Mouse (Mus musculus) liver, embryonic 13.5 days (tissue): Measurements from ENCODE around the gene 8030411F24Rik. TPM values are rescaled to one million over a fixed set of nuclear protein-coding genes. Genes with fewer than 3 reads are reported as not detected.
A peak's percentile ranks its signal among the peaks of the same experiment; 100 is the strongest.
"Not testable (repeated sequence)": the region's sequence is repeated elsewhere in the genome, so short reads cannot be mapped to it uniquely, and the experiment has no call there.

Experiments used
- ATAC-seq: fragments of 200-750 bp; cut with Nextera tagmentation; 2 replicates; pipeline ENCODE4 v1.8.0; 2017; ENCODE audit warnings: low read depth, mild to moderate bottlenecking, moderate number of reproducible peaks, moderate library complexity
- DNase-seq: peaks from one replicate; pipeline ENCODE4 v3.0.0; 2022
- H3K27ac ChIP-seq: fragments of 300-500 bp; sonication (generic); 2 replicates; pipeline ENCODE4 v1.5.1; 2015; ENCODE audit warnings: moderate library complexity, mild to moderate bottlenecking, inconsistent platforms
- H3K27me3 ChIP-seq: fragments of 300-500 bp; sonication (generic); 2 replicates; pipeline ENCODE4 v1.6.1; 2015; ENCODE audit warnings: mild to moderate bottlenecking, inconsistent platforms
- H3K36me3 ChIP-seq: fragments of 300-500 bp; sonication (generic); 2 replicates; pipeline ENCODE4 v1.6.1; 2015; ENCODE audit warnings: mild to moderate bottlenecking, inconsistent platforms
- H3K4me1 ChIP-seq: fragments of 300-500 bp; sonication (generic); replicated peaks from 2 replicates; pipeline ENCODE4 v1.6.1; 2015; ENCODE audit warnings: inconsistent platforms
- H3K4me2 ChIP-seq: fragments of 300-500 bp; sonication (generic); 2 replicates; pipeline ENCODE4 v1.6.1; 2015; ENCODE audit warnings: inconsistent platforms, mild to moderate bottlenecking, moderate library complexity
- H3K4me3 ChIP-seq: fragments of 300-500 bp; sonication (generic); replicated peaks from 2 replicates; pipeline ENCODE4 v1.5.1; 2015; ENCODE audit warnings: mild to moderate bottlenecking, inconsistent platforms
- H3K9ac ChIP-seq: fragments of 300-500 bp; sonication (generic); 2 replicates; pipeline ENCODE4 v1.6.1; 2015; ENCODE audit warnings: mild to moderate bottlenecking, inconsistent platforms
- H3K9me3 ChIP-seq: fragments of 300-500 bp; sonication (generic); replicated peaks from 2 replicates; pipeline ENCODE4 v1.6.1; 2016; ENCODE audit warnings: inconsistent platforms
- WGBS: fragments of 180-500 bp; shearing (Covaris S2); methylation state at CpG from one replicate; pipeline ENCODE4 v1.1.7; 2015; ENCODE audit not compliant: insufficient replicate concordance; 5-methylcytosine and 5-hydroxymethylcytosine counted together
- polyA plus RNA-seq: library from polyadenylated mRNA; unstranded; fragments of >200 nt; fragmentation: Nextera tagmentation; extraction: Ambion mirVana; gene quantifications from 2 replicates; pipeline ENCODE4 v1.2.1, GENCODE M21; 2015

8030411F24Rik gene
- not detected in 2 replicates for polyA plus RNA-seq

DNA sequence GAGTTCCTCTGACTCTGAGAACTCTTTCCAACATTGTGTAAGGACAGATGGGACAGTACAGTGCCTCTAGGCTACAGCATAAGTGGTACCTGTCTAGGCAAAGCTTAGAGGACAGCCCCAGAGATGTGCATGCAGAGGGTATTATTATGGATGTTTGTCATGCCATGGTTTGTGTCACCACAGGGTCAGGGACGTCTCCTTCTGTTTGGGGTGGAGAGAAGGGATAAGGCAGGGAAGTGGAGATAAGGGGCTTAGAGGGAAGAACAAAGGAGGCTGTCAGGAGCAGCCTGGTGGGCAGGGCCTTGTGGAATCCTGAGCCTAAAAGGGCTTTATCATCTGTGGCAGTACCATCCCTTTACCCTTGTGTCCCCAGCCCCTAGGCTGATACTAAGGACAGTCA lies at the start of gene 8030411F24Rik:
8030411F24Rik (plus strand) TSS at position 301 of the 400 bp plus-strand sequence.
- Histone ChIP-seq H3K27me3 (no peaks in the 10 kb centered on the region), H3K9ac (no peak within 1 kb of the TSS), H3K4me1 (no peaks in the 10 kb centered on the region), H3K36me3 (no peaks in the 10 kb centered on the region), H3K4me2 (no peak within 1 kb of the TSS), H3K9me3 (no peaks in the 10 kb centered on the region), H3K27ac (no peak within 1 kb of the TSS), H3K4me3 (no peak within 1 kb of the TSS)
- DNase-seq (no peak), ATAC-seq (no peak)
- 14% methylated on average over 1 of the region's 1 CpGs for WGBS

DNA sequence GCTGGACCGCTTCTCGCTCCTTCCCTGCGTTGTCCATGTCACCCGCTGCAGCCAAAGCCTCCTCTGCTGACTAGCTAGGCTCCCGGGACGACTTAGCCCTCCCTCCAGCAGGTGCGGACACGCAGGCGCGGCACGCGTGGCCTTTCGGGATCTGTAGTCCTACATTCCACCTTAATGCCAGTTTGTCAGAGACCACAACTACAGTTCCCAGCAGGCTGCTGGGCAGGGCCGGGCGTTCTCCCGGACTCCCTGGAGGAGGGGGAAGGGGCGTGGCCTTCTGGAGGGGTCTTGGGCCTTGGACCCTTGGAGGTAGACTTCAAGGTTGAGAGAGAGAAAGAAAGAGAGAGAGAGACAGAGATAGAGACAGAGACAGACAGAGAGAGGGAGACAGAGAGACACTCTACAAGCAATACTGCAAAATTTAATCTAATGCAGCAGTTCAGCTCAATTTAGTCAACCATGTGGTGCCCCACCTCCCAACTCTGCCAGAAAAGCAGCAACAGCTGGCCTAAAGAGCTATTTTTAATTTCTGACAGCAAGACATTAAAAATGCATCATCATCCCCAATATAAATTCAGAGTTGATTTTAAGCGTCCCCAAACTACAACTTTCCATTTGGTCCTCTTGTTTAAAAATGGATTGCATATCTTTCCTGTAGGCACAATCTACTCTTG lies 49.3 kb upstream of the 8030411F24Rik start, which contains the start of gene Napb:
Napb (minus strand) TSS at position 141 of the 674 bp plus-strand sequence.
- peak; percentile 99 for ATAC-seq
- H3K27ac ChIP-seq: no peak within 1 kb of the TSS

DNA sequence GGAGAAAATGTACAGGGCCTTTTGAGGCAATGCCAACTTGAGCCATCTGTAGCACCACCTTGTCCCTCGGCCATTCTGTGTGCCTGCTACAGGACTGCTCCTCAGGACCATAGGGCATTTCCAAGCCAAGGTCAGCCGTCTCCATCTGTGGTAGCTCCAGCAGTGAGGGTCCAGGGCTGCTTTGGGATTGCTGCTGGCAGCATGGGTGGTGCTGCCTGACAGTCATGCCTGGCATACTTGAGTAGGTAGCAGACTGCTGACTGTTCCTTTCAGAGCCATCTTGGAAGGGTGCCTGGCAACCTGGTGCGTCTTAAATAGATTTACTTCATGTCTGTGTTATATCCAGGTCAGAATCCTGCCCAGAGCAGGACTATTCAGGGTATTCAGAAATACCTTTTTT lies 38.8 kb upstream of the 8030411F24Rik start:
- Histone ChIP-seq H3K4me3 (no peak overlapping the region), H3K9me3 (no peaks in the 10 kb centered on the region), H3K36me3 (no peaks in the 10 kb centered on the region), H3K4me2 (no peak overlapping the region), H3K27ac (no peak overlapping the region), H3K4me1 (no peaks in the 10 kb centered on the region), H3K27me3 (no peaks in the 10 kb centered on the region), H3K9ac (no peak overlapping the region)
- DNase-seq (no peak), ATAC-seq (no peak)
- 58% methylated on average over 3 of the region's 3 CpGs for WGBS

More for the DNA sequence above, 49.3 kb upstream of the 8030411F24Rik start, which contains the start of gene Napb:
- Histone ChIP-seq H3K27me3 (no peaks in the 10 kb centered on the region), H3K4me3 (peak within 1 kb of the TSS; percentile 68), H3K4me1 (peaks cover 12% of the 10 kb centered on the region), H3K9ac (peak within 1 kb of the TSS; percentile 73), H3K36me3 (no peaks in the 10 kb centered on the region), H3K9me3 (no peaks in the 10 kb centered on the region), H3K4me2 (peak within 1 kb of the TSS; percentile 80)
- DNase-seq: peak; percentile 75
- 4% methylated on average over 18 of the region's 18 CpGs for WGBS

DNA sequence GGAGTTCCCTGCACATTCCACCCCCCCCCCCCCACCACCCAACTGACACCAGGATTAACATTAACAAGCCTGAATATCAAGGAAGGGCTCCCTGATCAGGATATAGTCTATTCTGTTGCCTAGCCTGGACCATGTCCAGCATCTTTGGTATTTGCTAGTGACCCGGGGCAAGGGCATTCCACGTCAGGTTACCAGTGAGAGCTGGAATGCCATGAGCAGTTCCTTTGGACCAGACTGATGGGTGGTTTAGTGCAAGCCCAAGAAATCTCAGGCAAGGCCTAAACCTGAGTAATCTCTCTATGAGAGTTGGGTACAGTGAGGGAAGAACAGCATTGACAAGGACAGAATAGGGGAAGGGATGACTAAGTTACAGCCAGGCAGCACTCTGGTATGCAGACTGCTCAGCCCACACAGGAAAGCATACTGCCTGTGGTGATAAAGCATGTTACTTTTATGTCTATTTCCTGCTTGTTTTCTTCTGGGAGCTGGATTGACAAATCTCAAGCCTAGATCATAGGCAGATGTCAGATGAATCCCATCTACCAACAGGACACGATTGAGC lies 37.9 kb upstream of the 8030411F24Rik start:
- 51% methylated on average over 3 of the region's 3 CpGs for whole genome bisulfite sequencing
- ATAC-seq (no peak), DNase-seq (no peak)
- Histone ChIP-seq H3K9me3 (no peaks in the 10 kb centered on the region), H3K9ac (no peak overlapping the region), H3K4me2 (no peak overlapping the region), H3K27me3 (no peaks in the 10 kb centered on the region), H3K27ac (no peak overlapping the region), H3K4me3 (no peak overlapping the region), H3K36me3 (no peaks in the 10 kb centered on the region), H3K4me1 (no peaks in the 10 kb centered on the region)

DNA sequence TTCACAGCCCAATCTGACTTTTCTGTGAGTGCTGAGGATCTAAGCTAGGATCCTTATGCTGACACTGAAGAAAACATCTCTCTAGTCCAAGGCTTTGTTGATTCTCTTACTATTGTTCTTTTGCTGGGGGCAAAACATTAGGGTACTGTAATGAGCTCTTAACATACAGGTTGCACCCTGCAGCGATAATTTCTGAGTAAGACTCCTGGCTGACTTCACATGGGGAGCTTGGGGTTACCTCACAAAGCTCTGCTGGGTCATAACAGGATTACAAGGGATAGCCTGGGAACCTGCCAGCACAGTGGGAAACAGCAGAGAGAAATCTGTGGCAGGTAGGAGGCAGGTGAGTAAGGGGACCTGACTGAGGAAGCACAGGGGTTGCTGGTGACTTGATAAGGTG lies 31.8 kb upstream of the 8030411F24Rik start, which contains the start of gene Cstl1:
Cstl1 (plus strand) TSS at position 301 of the 400 bp plus-strand sequence.
- no peak within 1 kb of the TSS for H3K4me3 ChIP-seq
- no peak within 1 kb of the TSS for H3K27ac ChIP-seq
- 57% methylated on average over 1 of the region's 1 CpGs for WGBS
- H3K4me1 ChIP-seq: 0 out of 2 replicates have a peak, but pooled peaks cover 2% of the 10 kb centered on the region
- no peaks in the 10 kb centered on the region for H3K36me3 ChIP-seq
- no peak for ATAC-seq
- H3K9ac ChIP-seq: no peak within 1 kb of the TSS
- no peaks in the 10 kb centered on the region for H3K27me3 ChIP-seq
- DNase-seq: no peak
- no peak within 1 kb of the TSS for H3K4me2 ChIP-seq
- no peaks in the 10 kb centered on the region for H3K9me3 ChIP-seq

DNA sequence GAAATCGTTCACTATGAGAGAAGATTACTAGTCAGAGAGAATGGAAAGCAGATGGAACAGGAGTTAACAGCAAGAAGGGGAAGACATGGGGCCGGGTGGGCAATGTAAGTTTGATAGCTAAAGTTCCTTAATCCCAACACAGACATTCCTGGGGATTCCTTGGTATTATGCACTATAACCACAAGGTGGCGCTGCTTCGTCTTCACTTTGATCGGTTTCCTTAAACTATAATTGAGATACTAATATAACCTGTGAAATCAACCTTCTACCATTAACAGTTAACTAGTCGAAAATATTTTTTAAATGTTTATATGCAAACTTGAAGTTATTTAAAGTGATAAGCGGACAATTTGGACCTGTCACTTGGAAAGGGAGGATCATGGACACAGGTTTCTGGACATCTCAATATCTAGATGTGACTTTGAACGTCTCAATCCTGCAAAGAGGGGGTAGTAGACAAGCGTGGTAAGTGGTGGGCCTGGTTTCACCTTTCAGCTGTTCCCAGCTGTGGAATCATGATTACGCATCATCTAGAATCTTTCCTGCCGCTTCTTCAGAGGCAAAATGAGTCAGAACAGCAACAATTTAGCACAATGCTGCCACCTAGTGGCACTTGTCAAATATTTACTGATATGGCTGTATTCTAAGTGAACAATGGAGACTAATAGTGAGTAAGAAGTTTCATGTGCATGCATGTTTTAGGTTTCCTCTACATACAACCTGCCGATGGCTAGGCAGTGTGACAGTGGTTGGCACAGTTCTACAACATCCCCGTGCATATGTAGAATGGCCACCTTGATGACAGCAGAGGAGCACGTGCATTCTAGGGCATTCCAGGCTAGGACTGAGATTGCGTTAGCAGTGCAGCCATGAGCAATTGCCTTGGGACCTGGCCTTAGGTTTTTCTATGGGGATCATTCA lies 29.7 kb upstream of the 8030411F24Rik start:
- H3K36me3 ChIP-seq: no peaks in the 10 kb centered on the region
- H3K4me1 ChIP-seq: 0 out of 2 replicates have a peak, but pooled peaks cover 2% of the 10 kb centered on the region
- WGBS: 14% methylated on average over 15 of the region's 15 CpGs
- no peak overlapping the region for H3K9ac ChIP-seq
- ATAC-seq: peak; percentile 48; the same call in 1 of the 2 replicates
- H3K9me3 ChIP-seq: no peaks in the 10 kb centered on the region
- H3K27ac ChIP-seq: no peak overlapping the region
- H3K4me2 ChIP-seq: peak overlapping the region; percentile 60
- peak overlapping the region; percentile 30; the same call in 1 of the 2 replicates for H3K4me3 ChIP-seq
- DNase-seq: peak; percentile 55
- H3K27me3 ChIP-seq: no peaks in the 10 kb centered on the region

DNA sequence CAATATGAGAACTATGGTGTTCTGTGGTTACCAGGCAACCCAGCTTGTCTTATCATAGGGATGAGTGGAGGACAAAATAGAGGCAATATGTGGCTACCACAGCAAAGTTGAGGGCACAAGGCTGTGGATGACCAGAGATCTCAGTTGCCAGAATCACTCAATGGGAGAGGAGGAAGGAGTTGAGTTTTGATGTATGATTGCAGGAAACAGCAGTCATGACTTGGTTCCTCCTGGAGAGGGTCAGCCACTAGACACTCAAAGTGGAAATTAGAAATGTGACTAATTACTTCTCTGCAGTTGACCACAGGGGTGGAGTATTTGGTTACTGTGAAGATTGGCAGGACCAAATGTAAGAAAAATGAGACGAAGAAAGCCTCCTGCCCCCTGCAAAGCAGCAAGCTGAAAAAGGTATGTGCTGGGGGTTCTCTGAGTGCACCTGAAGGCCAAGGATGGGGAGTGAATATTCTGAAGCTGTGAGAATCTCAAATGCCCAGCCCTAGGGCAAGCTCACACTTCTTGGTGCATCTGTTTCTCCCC lies 27.4 kb upstream of the 8030411F24Rik start:
- H3K27ac ChIP-seq: no peak overlapping the region
- no peak overlapping the region for H3K4me2 ChIP-seq
- H3K9me3 ChIP-seq: no peaks in the 10 kb centered on the region
- WGBS: 33% methylated on average over 1 of the region's 1 CpGs
- no peak overlapping the region for H3K9ac ChIP-seq
- DNase-seq (no peak), ATAC-seq (no peak)
- no peaks in the 10 kb centered on the region for H3K36me3 ChIP-seq
- H3K4me3 ChIP-seq: no peak overlapping the region
- no peaks in the 10 kb centered on the region for H3K27me3 ChIP-seq
- H3K4me1 ChIP-seq: 0 out of 2 replicates have a peak, but pooled peaks cover 2% of the 10 kb centered on the region

DNA sequence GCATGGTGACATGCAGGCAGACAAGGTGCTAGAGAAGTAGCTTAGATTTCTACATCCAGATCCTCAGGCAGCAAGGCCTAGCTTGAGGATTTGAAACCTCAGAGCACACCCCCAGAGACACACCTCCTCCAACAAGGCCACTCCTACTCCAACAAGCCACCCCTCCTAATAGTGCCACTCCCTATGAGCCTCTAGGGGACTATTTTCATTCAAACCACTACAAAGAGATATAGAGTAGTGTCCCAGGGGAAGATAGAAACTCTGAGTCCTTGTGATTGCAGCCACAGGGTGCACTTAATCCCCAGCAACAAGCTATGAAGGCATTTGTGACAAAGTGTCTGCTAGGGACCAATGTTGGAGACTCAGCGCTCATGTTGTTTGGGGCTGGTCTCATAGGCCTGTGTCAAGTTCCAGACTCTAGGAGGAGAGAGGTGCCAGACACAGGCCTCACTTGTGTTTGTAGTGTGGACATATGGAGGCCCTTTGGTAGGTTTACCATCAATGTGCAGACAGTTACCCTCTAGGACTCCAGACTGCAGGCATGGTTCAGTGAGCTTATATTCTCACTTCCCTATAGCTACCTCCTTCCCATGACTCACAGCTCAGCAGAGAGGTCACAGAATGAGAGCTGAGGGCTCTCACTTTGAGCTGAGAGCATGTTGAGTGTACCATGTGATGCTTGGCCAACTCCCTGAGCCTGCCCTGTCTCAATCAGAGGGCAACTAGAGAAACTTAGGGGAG lies 18.0 kb upstream of the 8030411F24Rik start:
- no peak for ATAC-seq
- DNase-seq: no peak
- H3K9ac ChIP-seq: no peak overlapping the region
- H3K4me1 ChIP-seq: no peaks in the 10 kb centered on the region
- no peak overlapping the region for H3K4me2 ChIP-seq
- H3K27ac ChIP-seq: no peak overlapping the region
- H3K4me3 ChIP-seq: no peak overlapping the region
- 96% methylated on average over 1 of the region's 1 CpGs for WGBS
- no peaks in the 10 kb centered on the region for H3K27me3 ChIP-seq
- no peaks in the 10 kb centered on the region for H3K36me3 ChIP-seq
- no peaks in the 10 kb centered on the region for H3K9me3 ChIP-seq

DNA sequence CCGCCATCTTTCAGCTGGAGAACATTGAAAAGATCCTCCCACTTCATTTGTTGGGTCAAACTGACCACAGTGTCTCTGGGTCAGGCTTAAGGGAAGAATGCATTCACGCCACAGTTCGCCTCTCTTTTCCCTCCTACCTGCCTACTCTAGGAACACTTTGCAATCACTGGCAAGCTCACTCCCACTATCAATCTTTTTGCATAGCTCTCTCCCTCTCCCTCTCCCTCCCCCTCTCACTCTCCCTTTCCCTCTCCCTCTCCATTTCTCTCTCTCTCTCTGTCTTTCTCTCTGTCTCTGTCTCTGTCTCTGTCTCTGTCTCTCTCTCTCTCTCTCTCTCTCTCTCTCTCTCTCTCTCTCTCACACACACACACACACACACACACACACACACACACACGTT lies 10.4 kb upstream of the 8030411F24Rik start, which contains the start of gene Cst11:
Cst11 (minus strand) TSS at position 101 of the 400 bp plus-strand sequence.
- not testable (repeated sequence) for H3K27me3 ChIP-seq, H3K9ac ChIP-seq, ATAC-seq, H3K4me2 ChIP-seq, H3K36me3 ChIP-seq, H3K4me1 ChIP-seq, H3K9me3 ChIP-seq, H3K4me3 ChIP-seq, H3K27ac ChIP-seq, DNase-seq
- WGBS: 71% methylated on average over 4 of the region's 4 CpGs

DNA sequence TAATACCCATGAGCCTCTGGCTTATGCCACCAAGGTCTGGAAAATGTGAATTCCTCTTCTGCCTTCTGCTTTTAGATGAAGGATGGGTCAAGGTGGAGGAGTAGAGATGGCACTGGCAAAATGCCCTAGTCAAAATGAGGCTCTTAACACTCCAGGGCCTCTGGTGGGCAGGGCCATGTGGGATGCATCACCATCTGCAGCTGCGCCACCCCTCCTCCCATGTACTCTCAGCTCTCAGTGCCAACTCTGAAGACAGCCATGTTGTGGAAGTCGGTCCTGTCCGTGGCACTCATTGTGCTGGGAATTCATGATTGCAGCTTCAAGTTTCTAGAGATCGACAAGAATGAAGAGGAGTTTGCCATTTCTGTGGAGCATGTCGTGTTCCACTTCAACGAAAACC lies 7.3 kb downstream of the 8030411F24Rik start, which contains the start of gene Cst12:
Cst12 (plus strand) TSS at position 220 of the 400 bp plus-strand sequence.
- Histone ChIP-seq H3K36me3 (no peaks in the 10 kb centered on the region), H3K4me2 (no peak within 1 kb of the TSS), H3K4me1 (no peaks in the 10 kb centered on the region), H3K4me3 (no peak within 1 kb of the TSS), H3K27me3 (no peaks in the 10 kb centered on the region), H3K27ac (no peak within 1 kb of the TSS), H3K9ac (no peak within 1 kb of the TSS), H3K9me3 (no peaks in the 10 kb centered on the region)
- ATAC-seq (no peak), DNase-seq (no peak)
- 72% methylated on average over 6 of the region's 6 CpGs for WGBS
